Mouse (Mus musculus) hindbrain, embryonic 12.5 days (tissue): ENCODE measurements at regions not wholly inside any gene's neighbourhood (a gene's known extent, or its start where the extent isn't known, plus 50 kb on each side); places are given as distances from the start of the nearest gene placed in this dataset.

Source experiments
- ATAC-seq: fragments of 200-750 bp; cut with Nextera tagmentation; 2 replicates; pipeline ENCODE4 v1.8.0; 2017; ENCODE audit warnings: moderate TSS enrichment; ENCODE audit not compliant: low FRiP score
- H3K27ac ChIP-seq: fragments of 300-500 bp; sonication (generic); 2 replicates; pipeline ENCODE4 v1.5.1; 2016; ENCODE audit warnings: mild to moderate bottlenecking
- H3K27me3 ChIP-seq: fragments of 300-500 bp; sonication (generic); 2 replicates; pipeline ENCODE4 v1.6.1; 2016; ENCODE audit warnings: mild to moderate bottlenecking
- H3K36me3 ChIP-seq: fragments of 300-500 bp; sonication (generic); 2 replicates; pipeline ENCODE4 v1.6.1; 2016; ENCODE audit warnings: mild to moderate bottlenecking
- H3K4me1 ChIP-seq: fragments of 300-500 bp; sonication (generic); 2 replicates; pipeline ENCODE4 v1.6.1; 2016
- H3K4me2 ChIP-seq: fragments of 300-500 bp; sonication (generic); replicated peaks from 2 replicates; pipeline ENCODE4 v1.6.1; 2016; ENCODE audit warnings: mild to moderate bottlenecking
- H3K4me3 ChIP-seq: fragments of 300-500 bp; sonication (generic); 2 replicates; pipeline ENCODE4 v1.5.1; 2016; ENCODE audit warnings: mild to moderate bottlenecking
- H3K9ac ChIP-seq: fragments of 300-500 bp; sonication (generic); 2 replicates; pipeline ENCODE4 v1.6.1; 2016; ENCODE audit warnings: mild to moderate bottlenecking, moderate library complexity
- H3K9me3 ChIP-seq: fragments of 300-500 bp; sonication (generic); replicated peaks from 2 replicates; pipeline ENCODE4 v1.6.1; 2016; ENCODE audit warnings: mild to moderate bottlenecking
- WGBS: fragments of 180-500 bp; shearing (Covaris S2); methylation state at CpG from one replicate; pipeline ENCODE4 v1.1.7; 2016; 5-methylcytosine and 5-hydroxymethylcytosine counted together

GRCm38 (mm10) chr6:61078559-61078958, 101.6 kb upstream of the Ccser1 start:
- no peak overlapping the region for H3K4me2 ChIP-seq
- no peaks in the 10 kb centered on the region for H3K27me3 ChIP-seq
- H3K4me1 ChIP-seq, result peaks cover 4% of the 10 kb centered on the region; the same call in 1 of the 2 replicates
- no peak overlapping the region for H3K4me3 ChIP-seq
- no peak overlapping the region for H3K9ac ChIP-seq
- 82% methylated on average over 3 of the region's 3 CpGs for WGBS
- no peak overlapping the region for H3K27ac ChIP-seq
- ATAC-seq, result no peak
- H3K9me3 ChIP-seq, result no peaks in the 10 kb centered on the region
- H3K36me3 ChIP-seq, result no peaks in the 10 kb centered on the region

GRCm38 (mm10) chr6:61080661-61081060, 99.5 kb upstream of the Ccser1 start:
- H3K4me2 ChIP-seq, result no peak overlapping the region
- H3K9me3 ChIP-seq, result no peaks in the 10 kb centered on the region
- no peaks in the 10 kb centered on the region for H3K36me3 ChIP-seq
- WGBS, result 38% methylated on average over 5 of the region's 5 CpGs
- no peaks in the 10 kb centered on the region for H3K27me3 ChIP-seq
- H3K27ac ChIP-seq, result peak overlapping the region; percentile 12; the same call in 1 of the 2 replicates
- no peak overlapping the region for H3K9ac ChIP-seq
- ATAC-seq, result no peak
- H3K4me3 ChIP-seq, result no peak overlapping the region
- H3K4me1 ChIP-seq, result peaks cover 4% of the 10 kb centered on the region; the same call in 1 of the 2 replicates

GRCm38 (mm10) chr6:61083346-61083745, 96.8 kb upstream of the Ccser1 start:
- no peak for ATAC-seq
- no peaks in the 10 kb centered on the region for H3K27me3 ChIP-seq
- H3K4me1 ChIP-seq, result peaks cover 4% of the 10 kb centered on the region; the same call in 1 of the 2 replicates
- no peak overlapping the region for H3K4me2 ChIP-seq
- H3K36me3 ChIP-seq, result no peaks in the 10 kb centered on the region
- WGBS, result 88% methylated on average over 3 of the region's 3 CpGs
- H3K9ac ChIP-seq, result no peak overlapping the region
- H3K27ac ChIP-seq, result no peak overlapping the region
- no peak overlapping the region for H3K4me3 ChIP-seq
- H3K9me3 ChIP-seq, result no peaks in the 10 kb centered on the region

GRCm38 (mm10) chr6:61099348-61099981, 80.7 kb upstream of the Ccser1 start:
- Histone ChIP-seq H3K4me1 (0 out of 2 replicates have a peak, but pooled peaks cover 3% of the 10 kb centered on the region), H3K4me3 (no peak overlapping the region), H3K27me3 (no peaks in the 10 kb centered on the region), H3K4me2 (no peak overlapping the region), H3K9me3 (no peaks in the 10 kb centered on the region), H3K27ac (no peak overlapping the region), H3K9ac (no peak overlapping the region), H3K36me3 (no peaks in the 10 kb centered on the region)
- 62% methylated on average over 9 of the region's 9 CpGs for WGBS
- ATAC-seq, result peak; percentile 63; the same call in 1 of the 2 replicates

- H3K27me3 ChIP-seq, result no peaks in the 10 kb centered on the region
- ATAC-seq, result peak; percentile 50; the same call in 1 of the 2 replicates
- H3K4me1 ChIP-seq, result 0 out of 2 replicates have a peak, but pooled peaks cover 3% of the 10 kb centered on the region
- no peaks in the 10 kb centered on the region for H3K9me3 ChIP-seq
- H3K9ac ChIP-seq, result no peak overlapping the region
- H3K27ac ChIP-seq, result no peak overlapping the region
- no peaks in the 10 kb centered on the region for H3K36me3 ChIP-seq
- no peak overlapping the region for H3K4me3 ChIP-seq
- H3K4me2 ChIP-seq, result no peak overlapping the region
- WGBS, result 35% methylated on average over 3 of the region's 3 CpGs
These were observed 80.2 kb upstream of the Ccser1 start for GRCm38 (mm10) chr6:61099982-61100365.

GRCm38 (mm10) chr6:61101972-61102371, 78.2 kb upstream of the Ccser1 start:
- H3K36me3 ChIP-seq, result no peaks in the 10 kb centered on the region
- ATAC-seq, result no peak
- 79% methylated on average over 6 of the region's 6 CpGs for WGBS
- no peak overlapping the region for H3K27ac ChIP-seq
- H3K4me1 ChIP-seq, result 0 out of 2 replicates have a peak, but pooled peaks cover 3% of the 10 kb centered on the region
- no peaks in the 10 kb centered on the region for H3K9me3 ChIP-seq
- no peaks in the 10 kb centered on the region for H3K27me3 ChIP-seq
- no peak overlapping the region for H3K4me3 ChIP-seq
- no peak overlapping the region for H3K9ac ChIP-seq
- H3K4me2 ChIP-seq, result no peak overlapping the region

GRCm38 (mm10) chr6:61103459-61104234, 76.5 kb upstream of the Ccser1 start:
- H3K36me3 ChIP-seq, result no peaks in the 10 kb centered on the region
- 56% methylated on average over 4 of the region's 4 CpGs for WGBS
- no peak overlapping the region for H3K27ac ChIP-seq

GRCm38 (mm10) chr6:61115250-61115649, 64.9 kb upstream of the Ccser1 start:
- Histone ChIP-seq H3K9ac (no peak overlapping the region), H3K27me3 (no peaks in the 10 kb centered on the region), H3K27ac (no peak overlapping the region), H3K4me1 (no peaks in the 10 kb centered on the region), H3K4me2 (no peak overlapping the region), H3K36me3 (no peaks in the 10 kb centered on the region), H3K9me3 (no peaks in the 10 kb centered on the region), H3K4me3 (no peak overlapping the region)
- no peak for ATAC-seq
- WGBS, result 70% methylated on average over 1 of the region's 1 CpGs

More at GRCm38 (mm10) chr6:61103459-61104234, 76.5 kb upstream of the Ccser1 start:
- 0 out of 2 replicates have a peak, but pooled peaks cover 3% of the 10 kb centered on the region for H3K4me1 ChIP-seq
- no peak overlapping the region for H3K9ac ChIP-seq
- H3K9me3 ChIP-seq, result no peaks in the 10 kb centered on the region
- H3K4me3 ChIP-seq, result no peak overlapping the region
- no peaks in the 10 kb centered on the region for H3K27me3 ChIP-seq
- no peak overlapping the region for H3K4me2 ChIP-seq
- no peak for ATAC-seq

- Histone ChIP-seq H3K4me3 (no peak overlapping the region), H3K4me1 (no peaks in the 10 kb centered on the region; the same call in 1 of the 2 replicates), H3K9ac (no peak overlapping the region), H3K36me3 (no peaks in the 10 kb centered on the region), H3K9me3 (no peaks in the 10 kb centered on the region), H3K27me3 (no peaks in the 10 kb centered on the region), H3K4me2 (no peak overlapping the region), H3K27ac (no peak overlapping the region)
- WGBS, result 73% methylated on average over 2 of the region's 2 CpGs
- ATAC-seq, result no peak
These were observed 60.5 kb upstream of the Ccser1 start for GRCm38 (mm10) chr6:61119590-61119989.

- H3K36me3 ChIP-seq, result no peaks in the 10 kb centered on the region
- ATAC-seq, result no peak
- WGBS, result 79% methylated on average over 3 of the region's 3 CpGs
- no peaks in the 10 kb centered on the region for H3K27me3 ChIP-seq
- no peaks in the 10 kb centered on the region for H3K9me3 ChIP-seq
- H3K9ac ChIP-seq, result no peak overlapping the region
- no peak overlapping the region for H3K4me3 ChIP-seq
- H3K27ac ChIP-seq, result no peak overlapping the region
- no peaks in the 10 kb centered on the region; the same call in 1 of the 2 replicates for H3K4me1 ChIP-seq
- H3K4me2 ChIP-seq, result no peak overlapping the region
These were observed 54.7 kb upstream of the Ccser1 start for GRCm38 (mm10) chr6:61125431-61125830.

- Histone ChIP-seq H3K4me3 (no peak overlapping the region), H3K36me3 (no peaks in the 10 kb centered on the region), H3K4me1 (no peaks in the 10 kb centered on the region; the same call in 1 of the 2 replicates), H3K9me3 (0 out of 2 replicates have a peak, but pooled peaks cover 1% of the 10 kb centered on the region), H3K9ac (no peak overlapping the region), H3K27ac (no peak overlapping the region), H3K4me2 (no peak overlapping the region), H3K27me3 (no peaks in the 10 kb centered on the region)
- ATAC-seq, result no peak
- WGBS, result 45% methylated on average over 1 of the region's 1 CpGs
These were observed 52.9 kb upstream of the Ccser1 start for GRCm38 (mm10) chr6:61127238-61127637.

- Histone ChIP-seq H3K9ac (no peak overlapping the region), H3K4me3 (no peak overlapping the region), H3K9me3 (0 out of 2 replicates have a peak, but pooled peaks cover 4% of the 10 kb centered on the region), H3K4me1 (no peaks in the 10 kb centered on the region; the same call in 1 of the 2 replicates), H3K36me3 (no peaks in the 10 kb centered on the region), H3K27ac (no peak overlapping the region), H3K27me3 (no peaks in the 10 kb centered on the region), H3K4me2 (no peak overlapping the region)
- 92% methylated on average over 1 of the region's 1 CpGs for WGBS
- ATAC-seq, result no peak
These were observed 51.9 kb upstream of the Ccser1 start for GRCm38 (mm10) chr6:61128211-61128610.
